Mouse (Mus musculus) forebrain, embryonic 11.5 days (tissue): ENCODE measurements around the gene Tmem42. TPM values are rescaled to one million over a fixed set of nuclear protein-coding genes. Genes with fewer than 3 reads are reported as not detected.

Experiments
- ATAC-seq: fragments of 200-750 bp; cut with Nextera tagmentation; replicated peaks from 2 replicates; pipeline ENCODE4 v1.8.0; 2017; ENCODE audit warnings: moderate TSS enrichment; ENCODE audit not compliant: low FRiP score
- DNase-seq: peaks from one replicate; pipeline ENCODE4 v3.0.0-alpha.2; 2017; ENCODE audit warnings: low spot score
- H3K27ac ChIP-seq: fragments of 300-500 bp; sonication (generic); 2 replicates; pipeline ENCODE4 v1.5.1; 2014; ENCODE audit warnings: low read depth, low read length
- H3K27me3 ChIP-seq: fragments of 300-500 bp; sonication (generic); 2 replicates; pipeline ENCODE4 v1.6.1; 2014; ENCODE audit warnings: mild to moderate bottlenecking, low read length, mixed read lengths; ENCODE audit not compliant: control insufficient read depth, insufficient read depth
- H3K36me3 ChIP-seq: fragments of 300-500 bp; sonication (generic); 2 replicates; pipeline ENCODE4 v1.6.1; 2014; ENCODE audit warnings: mild to moderate bottlenecking, low read length, moderate library complexity, mixed read lengths; ENCODE audit not compliant: control insufficient read depth, insufficient read depth
- H3K4me1 ChIP-seq: fragments of 300-500 bp; sonication (generic); replicated peaks from 2 replicates; pipeline ENCODE4 v1.6.1; 2014; ENCODE audit warnings: low read length, mixed read lengths; ENCODE audit not compliant: control insufficient read depth, insufficient read depth
- H3K4me2 ChIP-seq: fragments of 300-500 bp; sonication (generic); 2 replicates; pipeline ENCODE4 v1.6.1; 2014; ENCODE audit warnings: low read depth, mild to moderate bottlenecking, low read length, moderate library complexity, mixed read lengths; ENCODE audit not compliant: severe bottlenecking
- H3K4me3 ChIP-seq: fragments of 300-500 bp; sonication (generic); 2 replicates; pipeline ENCODE4 v1.5.1; 2014; ENCODE audit warnings: low read depth, low read length
- H3K9ac ChIP-seq: fragments of 300-500 bp; sonication (generic); 2 replicates; pipeline ENCODE4 v1.6.1; 2014; ENCODE audit warnings: low read length
- H3K9me3 ChIP-seq: fragments of 300-500 bp; sonication (generic); 2 replicates; pipeline ENCODE4 v1.6.1; 2016; ENCODE audit warnings: low read length, mixed read lengths; ENCODE audit not compliant: control insufficient read depth
- WGBS: fragments of 180-500 bp; shearing (Covaris S2); extraction: QIAGEN DNeasy Blood & Tissue Kit; methylation state at CpG from one replicate; pipeline ENCODE4 v1.1.7; 2014; 5-methylcytosine and 5-hydroxymethylcytosine counted together
- polyA plus RNA-seq: library from polyadenylated mRNA; unstranded; fragments of >200 nt; fragmentation: Nextera tagmentation; extraction: Ambion mirVana; gene quantifications from 2 replicates; pipeline ENCODE4 v1.2.1, GENCODE M21; 2014

Tmem42 gene
- polyA plus RNA-seq: 17.2 and 17.6 TPM in 2 replicates

DNA sequence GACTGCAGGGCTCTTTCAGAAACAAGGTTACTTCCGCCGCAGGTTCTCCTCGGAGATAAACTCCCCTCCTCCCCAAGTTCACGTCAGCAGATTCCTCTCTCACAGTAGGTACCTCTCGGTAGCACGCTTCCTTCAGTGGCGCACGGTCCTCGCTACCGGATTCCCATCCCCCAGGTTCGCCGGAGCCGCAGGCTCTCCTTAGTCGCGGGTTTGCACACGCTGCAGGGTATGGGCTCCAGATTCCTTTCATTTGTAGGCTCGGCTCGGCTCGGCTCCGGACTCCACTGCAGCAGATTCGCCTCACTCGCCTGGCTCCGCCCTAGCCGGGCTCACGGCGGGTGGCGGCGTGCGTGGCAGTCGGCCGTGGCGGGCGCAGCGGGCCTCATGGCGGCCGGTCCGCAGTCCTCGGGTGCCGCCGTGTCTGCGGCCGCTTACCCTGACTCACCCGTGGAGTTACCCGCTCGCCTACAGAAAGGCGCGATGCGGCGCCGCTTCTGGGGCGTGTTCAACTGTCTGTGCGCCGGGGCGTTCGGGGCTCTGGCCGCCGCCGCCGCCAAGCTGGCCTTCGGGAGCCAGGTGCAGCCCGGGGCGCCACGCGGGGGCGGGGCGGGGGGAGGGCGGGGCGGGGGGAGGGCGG is at the start of gene Tmem42:
Gene Tmem42, plus strand, starts transcription at position 332 of the 637 bp plus-strand sequence.
- Histone ChIP-seq H3K9ac (peak within 1 kb of the TSS; percentile 81), H3K4me3 (peak within 1 kb of the TSS; percentile 67), H3K36me3 (no peaks in the 10 kb centered on the region; the same call in 1 of the 2 replicates), H3K27me3 (no peaks in the 10 kb centered on the region), H3K9me3 (no peaks in the 10 kb centered on the region), H3K4me2 (peak within 1 kb of the TSS; percentile 85), H3K4me1 (peaks cover 4% of the 10 kb centered on the region; the same call in 1 of the 2 replicates), H3K27ac (peak within 1 kb of the TSS; percentile 83)
- DNase-seq: peak; percentile 93
- peak; percentile 95 for ATAC-seq
- under 1% methylated on average over 47 of the region's 69 CpGs for WGBS

DNA sequence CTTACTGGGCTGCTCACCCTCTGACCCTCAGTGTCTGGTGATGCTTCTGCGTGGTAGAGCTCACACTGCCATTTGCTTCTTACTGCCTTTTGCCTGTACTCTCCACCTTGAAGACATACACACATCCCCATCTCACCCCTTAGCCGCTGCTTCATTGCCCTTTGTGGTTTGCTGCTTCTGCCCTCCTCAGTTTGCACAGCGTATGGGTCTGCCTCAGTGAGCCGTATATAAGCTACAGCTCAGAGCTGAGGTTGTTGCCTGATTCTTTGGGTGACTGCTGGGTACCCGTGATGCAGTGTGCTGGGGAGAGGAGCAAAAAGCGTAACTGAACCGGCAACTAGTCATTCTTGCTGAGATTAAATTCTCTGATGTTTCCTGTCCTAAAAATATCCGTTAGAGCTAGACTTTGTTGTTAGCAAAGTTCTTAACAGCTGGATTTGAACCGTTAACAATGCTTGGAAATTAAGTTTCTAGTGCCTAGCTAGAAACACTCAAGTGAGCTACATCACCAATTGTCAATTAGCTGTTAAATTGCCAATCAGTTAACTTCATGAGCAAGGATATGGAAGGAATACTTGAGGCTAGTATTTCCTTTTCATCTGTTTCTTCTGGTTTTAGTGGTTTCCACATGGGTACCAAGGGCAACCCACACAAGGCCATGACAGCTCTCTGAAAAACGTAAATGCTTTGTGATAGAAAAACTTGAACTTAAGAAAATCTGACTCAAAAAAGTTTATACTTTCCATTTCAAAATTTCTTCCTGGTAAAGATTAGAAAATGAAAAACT is 22.5 kb upstream of the Tmem42 start:
- Histone ChIP-seq H3K27ac (no peak overlapping the region), H3K36me3 (peaks cover 9% of the 10 kb centered on the region), H3K4me2 (no peak overlapping the region), H3K9me3 (no peaks in the 10 kb centered on the region), H3K4me1 (no peaks in the 10 kb centered on the region), H3K27me3 (no peaks in the 10 kb centered on the region), H3K9ac (no peak overlapping the region), H3K4me3 (no peak overlapping the region)
- DNase-seq (no peak), ATAC-seq (no peak)
- 95% methylated on average over 10 of the region's 10 CpGs for WGBS

DNA sequence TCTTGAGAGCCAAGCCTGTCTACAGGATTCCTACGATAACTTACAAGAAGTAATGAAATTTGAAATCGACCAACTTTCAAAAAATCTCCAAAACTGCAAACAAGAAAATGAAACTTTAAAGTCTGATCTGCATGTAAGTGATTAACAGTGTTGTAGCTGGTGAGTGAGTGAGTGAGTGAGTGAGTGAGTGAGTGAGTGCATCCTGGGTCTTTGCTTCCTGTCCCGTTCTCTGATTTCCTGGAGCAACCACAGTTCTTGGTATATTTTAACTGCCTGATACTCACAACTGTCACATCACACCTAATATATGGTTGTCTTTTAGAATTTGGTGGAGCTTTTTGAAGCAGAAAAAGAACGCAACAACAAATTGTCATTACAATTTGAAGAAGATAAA is 21.9 kb upstream of the Tmem42 start:
- H3K27me3 ChIP-seq: no peaks in the 10 kb centered on the region
- H3K4me2 ChIP-seq: no peak overlapping the region
- H3K36me3 ChIP-seq: peaks cover 9% of the 10 kb centered on the region
- ATAC-seq: no peak
- no peak for DNase-seq
- H3K27ac ChIP-seq: no peak overlapping the region
- H3K4me3 ChIP-seq: no peak overlapping the region
- H3K9me3 ChIP-seq: no peaks in the 10 kb centered on the region
- H3K9ac ChIP-seq: no peak overlapping the region
- H3K4me1 ChIP-seq: no peaks in the 10 kb centered on the region
- WGBS: 93% methylated on average over 4 of the region's 4 CpGs

DNA sequence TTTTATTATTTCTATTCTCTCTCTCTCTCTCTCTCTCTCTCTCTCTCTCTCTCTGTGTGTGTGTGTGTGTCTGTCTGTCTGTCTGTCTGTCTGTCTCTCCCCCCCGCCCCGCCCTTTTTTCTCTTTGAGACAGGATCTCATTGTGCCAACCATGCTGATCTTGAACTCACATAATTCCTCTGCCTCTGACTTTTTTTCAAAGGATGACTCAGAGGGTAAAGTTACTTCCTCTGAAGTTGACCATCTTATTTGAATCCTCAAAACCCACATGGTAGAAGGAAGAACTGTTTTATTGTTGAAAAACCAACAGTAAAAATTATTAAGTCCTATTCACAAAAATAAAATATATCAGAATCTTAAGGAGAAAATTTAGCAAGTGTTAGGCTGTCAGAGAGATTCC is 16.4 kb upstream of the Tmem42 start:
- Histone ChIP-seq H3K27me3 (no peaks in the 10 kb centered on the region), H3K4me3 (no peak overlapping the region), H3K27ac (no peak overlapping the region), H3K9me3 (no peaks in the 10 kb centered on the region), H3K9ac (no peak overlapping the region), H3K4me2 (no peak overlapping the region), H3K4me1 (no peaks in the 10 kb centered on the region), H3K36me3 (peaks cover 18% of the 10 kb centered on the region)
- WGBS: 100% methylated on average over 2 of the region's 2 CpGs
- DNase-seq: no peak
- no peak for ATAC-seq

DNA sequence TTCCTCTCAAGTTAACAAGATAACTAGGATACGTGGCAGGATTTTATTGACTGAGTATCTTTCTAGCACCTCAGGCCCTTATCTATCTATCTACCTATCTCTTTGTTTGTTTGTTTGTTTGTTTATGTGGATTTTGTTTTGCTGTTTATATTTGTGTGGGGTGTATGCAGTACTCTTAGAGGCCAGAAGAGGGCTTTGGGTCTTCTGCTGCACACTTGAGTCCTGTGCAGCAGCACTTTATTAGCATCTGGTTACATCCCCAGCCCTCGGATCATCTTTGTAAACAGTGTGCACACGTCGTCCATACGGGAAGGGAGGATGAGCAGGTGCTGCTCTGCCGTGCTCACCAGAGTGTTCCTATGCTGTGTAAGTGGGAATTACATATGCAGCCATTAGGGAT is 15.1 kb upstream of the Tmem42 start:
- ATAC-seq: no peak
- no peak overlapping the region for H3K27ac ChIP-seq
- no peak overlapping the region for H3K9ac ChIP-seq
- no peak overlapping the region for H3K4me3 ChIP-seq
- no peaks in the 10 kb centered on the region for H3K4me1 ChIP-seq
- H3K27me3 ChIP-seq: no peaks in the 10 kb centered on the region
- no peak overlapping the region for H3K4me2 ChIP-seq
- WGBS: 86% methylated on average over 6 of the region's 6 CpGs
- no peak for DNase-seq
- H3K9me3 ChIP-seq: no peaks in the 10 kb centered on the region
- peaks cover 22% of the 10 kb centered on the region for H3K36me3 ChIP-seq

DNA sequence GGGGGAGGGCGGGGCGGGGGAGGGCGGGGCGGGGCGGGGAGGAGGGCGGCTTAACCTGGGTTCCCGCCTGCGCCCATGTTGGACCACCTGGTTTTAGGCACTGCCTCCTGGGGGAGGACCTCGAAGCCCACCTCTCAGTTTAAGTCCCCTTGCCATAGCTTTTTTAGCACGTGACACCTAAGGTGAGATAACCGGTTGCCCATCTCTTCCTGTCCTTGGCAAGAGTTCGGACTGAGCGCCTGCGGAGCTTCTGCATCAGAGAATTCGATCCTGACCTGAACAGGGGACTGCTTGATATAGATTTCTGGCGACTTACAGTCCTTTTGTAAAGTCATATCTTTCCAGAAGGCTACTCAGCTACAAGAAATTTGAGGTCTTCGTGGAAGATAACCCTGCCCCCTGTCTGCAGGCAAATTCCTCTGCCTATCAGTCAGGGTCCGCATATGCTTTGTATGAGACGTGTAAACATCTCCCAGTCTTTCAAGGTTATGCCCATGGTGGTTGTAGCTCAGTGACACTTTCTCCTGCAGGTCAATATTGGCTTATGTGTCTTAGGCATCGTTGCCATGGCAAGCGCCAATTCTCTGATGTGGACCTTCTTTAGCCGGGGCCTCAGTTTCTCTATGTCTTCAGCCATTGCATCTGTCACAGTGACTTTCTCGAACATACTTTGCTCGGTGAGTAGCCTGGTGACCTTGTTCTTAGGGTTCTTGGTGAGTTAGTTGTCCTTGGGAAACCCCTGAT is 682 bp downstream of the Tmem42 start:
- Histone ChIP-seq H3K9ac (no peak overlapping the region), H3K4me2 (peak overlapping the region; percentile 85), H3K4me3 (peak overlapping the region; percentile 67), H3K4me1 (peaks cover 4% of the 10 kb centered on the region; the same call in 1 of the 2 replicates), H3K27ac (no peak overlapping the region), H3K27me3 (no peaks in the 10 kb centered on the region), H3K9me3 (no peaks in the 10 kb centered on the region), H3K36me3 (no peaks in the 10 kb centered on the region; the same call in 1 of the 2 replicates)
- no peak for DNase-seq
- ATAC-seq: peak; percentile 74
- 42% methylated on average over 18 of the region's 24 CpGs for WGBS

DNA sequence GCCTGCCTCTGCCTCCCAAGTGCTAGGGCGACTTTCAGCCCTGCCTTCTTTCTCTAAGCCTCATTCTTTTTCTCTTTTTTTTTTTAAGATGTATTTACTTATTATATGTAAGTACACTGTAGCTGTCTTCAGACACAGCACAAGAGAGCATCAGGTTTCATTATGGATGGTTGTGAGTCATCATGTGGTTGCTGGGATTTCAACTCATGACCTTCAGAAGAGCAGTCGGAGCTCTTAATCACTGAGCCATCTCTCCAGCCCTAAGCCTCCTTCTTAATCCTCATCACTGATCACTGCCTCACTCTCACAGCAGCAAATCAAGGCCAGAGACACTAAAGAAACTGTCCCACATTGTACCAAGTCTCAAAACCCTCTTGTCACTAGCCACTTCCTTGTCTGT is 3.1 kb downstream of the Tmem42 start:
- Histone ChIP-seq H3K4me3 (no peak overlapping the region), H3K27ac (no peak overlapping the region), H3K9ac (no peak overlapping the region), H3K27me3 (no peaks in the 10 kb centered on the region), H3K4me2 (no peak overlapping the region), H3K4me1 (peaks cover 4% of the 10 kb centered on the region; the same call in 1 of the 2 replicates), H3K36me3 (no peaks in the 10 kb centered on the region), H3K9me3 (no peaks in the 10 kb centered on the region)
- 77% methylated on average over 2 of the region's 2 CpGs for WGBS
- no peak for ATAC-seq
- no peak for DNase-seq

DNA sequence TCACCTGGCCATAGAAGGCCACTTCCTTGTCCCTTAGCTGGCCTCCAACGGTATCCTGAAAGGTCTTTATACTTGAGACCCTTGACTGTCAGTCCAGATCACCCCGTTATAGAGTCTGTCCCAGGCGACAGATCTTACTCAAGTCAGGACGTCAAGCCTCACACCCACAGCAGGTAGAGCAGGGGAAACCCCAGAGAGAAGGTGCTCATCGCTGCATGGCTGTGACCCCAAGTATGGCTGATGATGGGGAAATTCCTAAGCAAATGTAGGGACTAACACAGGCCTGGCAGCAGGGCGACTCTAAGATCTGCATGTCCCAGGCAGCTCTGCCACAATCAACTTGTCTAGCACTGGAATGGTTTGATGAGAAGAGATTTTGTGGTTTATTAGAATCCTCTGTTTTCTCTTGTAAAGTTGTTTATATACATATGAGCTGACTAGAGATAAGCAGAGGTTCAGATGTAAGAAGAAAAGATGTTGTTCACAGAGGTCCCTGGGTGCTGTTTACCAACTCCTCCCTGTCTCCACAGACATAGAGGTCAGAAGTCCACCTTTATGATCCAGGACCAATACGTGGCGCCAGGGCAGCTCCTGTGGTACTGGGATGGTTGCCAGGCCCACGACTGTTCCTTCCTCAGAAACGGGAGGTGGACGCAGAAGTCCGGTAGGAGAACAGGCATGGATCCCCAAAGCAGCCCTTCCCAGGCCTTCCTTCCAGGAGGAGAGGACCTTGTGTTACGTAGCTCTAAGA is 10.5 kb downstream of the Tmem42 start:
- ATAC-seq (no peak), DNase-seq (peak; percentile 45)
- no peak overlapping the region for H3K4me3 ChIP-seq
- no peak overlapping the region for H3K4me2 ChIP-seq
- WGBS: 84% methylated on average over 13 of the region's 13 CpGs
- H3K4me1 ChIP-seq: no peaks in the 10 kb centered on the region
- H3K36me3 ChIP-seq: no peaks in the 10 kb centered on the region
- H3K27me3 ChIP-seq: no peaks in the 10 kb centered on the region
- H3K9ac ChIP-seq: no peak overlapping the region
- no peaks in the 10 kb centered on the region for H3K9me3 ChIP-seq
- H3K27ac ChIP-seq: no peak overlapping the region
